Mouse (Mus musculus): Measurements from ENCODE around the gene Rhbdd3. TPM values are rescaled to one million over a fixed set of nuclear protein-coding genes. Genes with fewer than 3 reads are reported as not detected.

The Rhbdd3 gene
- total and polyA plus RNA-seq, 3 experiments, result 15.0 to 20.6 (median 17.0) TPM

DNA sequence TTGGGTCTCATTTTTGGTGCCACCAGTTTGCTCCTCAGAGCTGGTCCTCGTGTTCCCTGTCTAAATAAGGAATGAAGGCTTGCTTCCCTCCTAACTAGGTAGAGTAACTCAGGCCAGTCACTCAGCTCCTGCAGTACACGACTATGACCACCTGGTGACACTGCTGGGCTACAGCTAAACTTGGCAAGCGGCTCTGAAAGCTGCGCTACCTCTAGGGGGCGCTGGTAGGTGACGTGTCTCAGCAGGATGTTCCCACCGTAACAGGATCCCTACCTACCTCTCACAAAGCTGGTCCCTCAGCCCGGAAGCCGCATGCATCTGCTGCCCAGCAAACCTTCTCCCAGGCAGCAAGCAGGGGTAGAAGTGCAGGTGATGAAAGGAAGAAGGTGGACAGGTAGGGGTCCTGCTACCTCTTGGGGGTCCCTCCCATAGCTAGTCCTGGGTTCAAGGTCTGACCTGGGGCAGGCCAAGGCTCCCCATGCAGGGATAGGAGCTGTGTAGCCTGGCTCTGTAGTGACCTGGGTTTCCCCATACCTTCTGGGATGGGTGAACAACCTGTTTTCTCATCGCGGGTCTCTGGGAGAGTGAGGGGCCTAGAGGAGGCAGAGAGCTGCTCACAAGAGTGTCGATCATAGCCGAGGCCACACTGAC is 16.3 kb downstream of the Rhbdd3 start:
- Histone ChIP-seq H3K27ac (ENCODE audit: insufficient read depth, low read depth) (no peak overlapping the region), H3K4me1 (ENCODE audit: control insufficient read depth in 1 of 2, insufficient read depth in 2 of 2) (peaks cover 4 to 26% of the 10 kb centered on the region in 2 experiments), H3K9me3 (replicated peaks; ENCODE audit: low read length) (no peaks in the 10 kb centered on the region), H3K4me3 (replicated peaks in 1 of 3; ENCODE audit: low read depth in 2 of 3, low read length in 2 of 3, poor library complexity in 1 of 3) (peak overlapping the region in 2 of 3 experiments; percentile 5 to 26), H3K27me3 (replicated peaks) (peaks cover 60% of the 10 kb centered on the region), H3K4me2 (ENCODE audit: insufficient read depth, low read depth, poor library complexity, severe bottlenecking) (no peak overlapping the region), H3K79me2 (replicated peaks; ENCODE audit: control insufficient read depth, extremely low read depth, insufficient read depth, poor library complexity, severe bottlenecking) (no peaks in the 10 kb centered on the region), H3K36me3 (replicated peaks in 1 of 2; ENCODE audit: control insufficient read depth in 1 of 2, insufficient read depth in 1 of 2, low read length in 1 of 2) (no peaks in the 10 kb centered on the region), H3K9ac (ENCODE audit: insufficient read depth, low read depth) (no peak overlapping the region)
- peak; percentile 83; the same call in 1 of the 2 replicates for TF ChIP-seq NELFE (IDR thresholded peaks at IDR 0.05; ENCODE audit: low read depth, low read length)
- TF ChIP-seq CTCF (conservative IDR thresholded peaks at IDR 0.05 in 1 of 2, IDR thresholded peaks at IDR 0.05 in 1 of 2; ENCODE audit: low read depth in 2 of 2, low read length in 2 of 2), result peak; percentile 100
- no peak for TF ChIP-seq JUN (IDR thresholded peaks at IDR 0.05; ENCODE audit: insufficient read depth, low read depth, low read length)
- no peak for TF ChIP-seq ETS1 (conservative IDR thresholded peaks at IDR 0.05; ENCODE audit: low read depth, low read length)
- peak; percentile 96 for TF ChIP-seq SMC3 (IDR thresholded peaks at IDR 0.05; ENCODE audit: low read depth, low read length)
- TF ChIP-seq RAD21 (IDR thresholded peaks at IDR 0.05; ENCODE audit: low read depth, low read length), result peak; percentile 99
- peak; percentile 22; the same call in 1 of the 2 replicates for TF ChIP-seq ZC3H11A (IDR thresholded peaks at IDR 0.05; ENCODE audit: low read depth, low read length)
- peak; percentile 96 for DNase-seq (ENCODE audit: extremely low read depth)
- dilution Hi-C loops (cut with MboI; ENCODE audit: extremely low pct_ligation_motif_present, extremely low pct_unique_long_range_greater_than_20kb, low sequenced_read_pairs) (no loop called here), in situ Hi-C loops (cut with MboI; ENCODE audit: low pct_ligation_motif_present, low pct_unique_long_range_greater_than_20kb, low sequenced_read_pairs) (loop anchor here (5.0 to 10.0 kb wide), 2 partner anchors 167 to 350 kb away; no protein-coding TSS in a partner anchor)

DNA sequence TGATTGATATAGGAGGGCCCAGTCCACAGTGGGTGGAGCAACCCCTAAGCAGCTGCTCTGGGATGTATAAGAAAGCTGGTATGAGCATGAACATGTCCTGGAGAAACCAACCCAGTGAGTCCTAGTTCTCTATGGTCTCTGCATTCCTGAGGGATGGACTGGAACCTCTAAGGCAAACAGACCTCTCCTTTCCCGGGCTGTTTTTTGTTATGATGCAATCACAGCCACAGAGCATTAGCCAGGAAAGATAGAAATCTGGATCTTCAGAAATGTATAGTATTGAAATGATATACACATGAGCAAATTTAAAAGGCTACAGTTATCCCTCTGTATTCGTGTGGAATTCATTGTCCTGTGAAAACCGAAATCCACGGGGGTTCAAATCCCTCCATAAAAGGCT is 27.0 kb downstream of the Rhbdd3 start:
- dilution Hi-C loops (cut with MboI; ENCODE audit: extremely low pct_ligation_motif_present, extremely low pct_unique_long_range_greater_than_20kb, low sequenced_read_pairs), result no loop called here
- H3K4me2 ChIP-seq (ENCODE audit: insufficient read depth, low read depth, poor library complexity, severe bottlenecking), result no peak overlapping the region
- H3K9me3 ChIP-seq (replicated peaks; ENCODE audit: low read length), result peaks cover 7% of the 10 kb centered on the region
- TF ChIP-seq JUND (conservative IDR thresholded peaks at IDR 0.05; ENCODE audit: low read depth, low read length) (no peak), SMC3 (IDR thresholded peaks at IDR 0.05; ENCODE audit: low read depth, low read length) (no peak)
- H3K4me3 ChIP-seq (replicated peaks in 1 of 3; ENCODE audit: low read depth in 2 of 3, low read length in 2 of 3, poor library complexity in 1 of 3), result no peak overlapping the region
- no peak for DNase-seq (ENCODE audit: extremely low read depth)
- H3K36me3 ChIP-seq (replicated peaks in 1 of 2; ENCODE audit: control insufficient read depth in 1 of 2, insufficient read depth in 1 of 2, low read length in 1 of 2), result no peaks in the 10 kb centered on the region
- H3K9ac ChIP-seq (ENCODE audit: insufficient read depth, low read depth), result no peak overlapping the region
- no peaks in the 10 kb centered on the region for H3K79me2 ChIP-seq (replicated peaks; ENCODE audit: control insufficient read depth, extremely low read depth, insufficient read depth, poor library complexity, severe bottlenecking)
- H3K27ac ChIP-seq (ENCODE audit: insufficient read depth, low read depth), result no peak overlapping the region
- H3K27me3 ChIP-seq (replicated peaks), result peaks cover 41% of the 10 kb centered on the region
- H3K4me1 ChIP-seq (ENCODE audit: control insufficient read depth in 1 of 2, insufficient read depth in 2 of 2), result peaks cover 3 to 10% of the 10 kb centered on the region in 2 experiments
- in situ Hi-C loops (cut with MboI; ENCODE audit: low pct_ligation_motif_present, low pct_unique_long_range_greater_than_20kb, low sequenced_read_pairs), result no loop called here

DNA sequence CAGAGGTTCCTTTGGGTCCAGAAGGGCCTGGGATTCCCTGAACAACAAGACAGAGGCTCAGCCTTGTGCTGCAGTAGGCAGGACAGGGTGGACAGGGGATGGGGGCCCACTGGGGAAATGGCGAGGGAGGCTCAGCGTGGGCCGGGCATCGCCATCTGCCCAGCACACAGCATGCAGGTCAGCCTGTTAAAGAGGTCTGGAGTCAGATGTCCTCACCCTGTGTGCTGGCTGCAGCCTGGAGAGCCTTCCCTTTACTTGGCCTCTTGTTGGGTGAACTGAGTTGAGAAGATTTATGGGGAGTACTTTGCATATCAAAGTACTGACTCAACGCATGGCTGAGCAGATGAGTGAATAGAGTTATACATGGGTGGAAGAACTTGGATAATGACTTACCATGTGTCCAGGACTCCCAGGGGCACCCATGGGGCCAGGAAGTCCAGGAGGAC is 30.3 kb downstream of the Rhbdd3 start:
- Histone ChIP-seq H3K79me2 (replicated peaks; ENCODE audit: control insufficient read depth, extremely low read depth, insufficient read depth, poor library complexity, severe bottlenecking) (no peaks in the 10 kb centered on the region), H3K27me3 (replicated peaks) (peaks cover 43% of the 10 kb centered on the region), H3K4me1 (ENCODE audit: control insufficient read depth in 1 of 2, insufficient read depth in 2 of 2) (peaks cover 3 to 10% of the 10 kb centered on the region in 2 experiments), H3K4me2 (ENCODE audit: insufficient read depth, low read depth, poor library complexity, severe bottlenecking) (no peak overlapping the region), H3K4me3 (replicated peaks in 1 of 3; ENCODE audit: low read depth in 2 of 3, low read length in 2 of 3, poor library complexity in 1 of 3) (no peak overlapping the region), H3K27ac (ENCODE audit: insufficient read depth, low read depth) (no peak overlapping the region), H3K9ac (ENCODE audit: insufficient read depth, low read depth) (no peak overlapping the region), H3K36me3 (replicated peaks in 1 of 2; ENCODE audit: control insufficient read depth in 1 of 2, insufficient read depth in 1 of 2, low read length in 1 of 2) (no peaks in the 10 kb centered on the region), H3K9me3 (replicated peaks; ENCODE audit: low read length) (peaks cover under 1% of the 10 kb centered on the region)
- dilution Hi-C loops (cut with MboI; ENCODE audit: extremely low pct_ligation_motif_present, extremely low pct_unique_long_range_greater_than_20kb, low sequenced_read_pairs), result no loop called here
- TF ChIP-seq NRF1 (IDR thresholded peaks at IDR 0.05; ENCODE audit: low read depth, low read length), result no peak
- TF ChIP-seq MXI1 (IDR thresholded peaks at IDR 0.05; ENCODE audit: low read depth, low read length), result no peak
- TF ChIP-seq GABPA (IDR thresholded peaks at IDR 0.05; ENCODE audit: insufficient replicate concordance, low read depth, low read length), result no peak
- TF ChIP-seq CHD2 (IDR thresholded peaks at IDR 0.05; ENCODE audit: low read length), result no peak
- TF ChIP-seq JUN (IDR thresholded peaks at IDR 0.05; ENCODE audit: insufficient read depth, low read depth, low read length), result no peak
- no peak for TF ChIP-seq E2F4 (IDR thresholded peaks at IDR 0.05; ENCODE audit: insufficient replicate concordance, low read depth, low read length)
- no peak for TF ChIP-seq IRF4 (IDR thresholded peaks at IDR 0.05; ENCODE audit: low read depth, low read length)
- no peak for TF ChIP-seq UBTF (IDR thresholded peaks at IDR 0.05; ENCODE audit: low read depth, low read length)
- no peak for TF ChIP-seq ZMIZ1 (IDR thresholded peaks at IDR 0.05; ENCODE audit: low read depth, low read length)
- TF ChIP-seq TCF12 (IDR thresholded peaks at IDR 0.05; ENCODE audit: low read depth, low read length), result no peak
- TF ChIP-seq MEF2A (IDR thresholded peaks at IDR 0.05; ENCODE audit: borderline replicate concordance, low read depth, low read length), result no peak
- TF ChIP-seq ZC3H11A (IDR thresholded peaks at IDR 0.05; ENCODE audit: low read depth, low read length), result no peak
- TF ChIP-seq ETS1 (conservative IDR thresholded peaks at IDR 0.05; ENCODE audit: low read depth, low read length), result no peak
- TF ChIP-seq ZNF384 (IDR thresholded peaks at IDR 0.05; ENCODE audit: low read depth, low read length), result no peak
- TF ChIP-seq EP300 (IDR thresholded peaks at IDR 0.05; ENCODE audit: low read length), result no peak
- in situ Hi-C loops (cut with MboI; ENCODE audit: low pct_ligation_motif_present, low pct_unique_long_range_greater_than_20kb, low sequenced_read_pairs), result no loop called here
- no peak for DNase-seq (ENCODE audit: extremely low read depth)

Measured in CH12.LX (cell line).